Mouse (Mus musculus): ENCODE measurements around the gene Nipal1.

The Nipal1 gene

DNA sequence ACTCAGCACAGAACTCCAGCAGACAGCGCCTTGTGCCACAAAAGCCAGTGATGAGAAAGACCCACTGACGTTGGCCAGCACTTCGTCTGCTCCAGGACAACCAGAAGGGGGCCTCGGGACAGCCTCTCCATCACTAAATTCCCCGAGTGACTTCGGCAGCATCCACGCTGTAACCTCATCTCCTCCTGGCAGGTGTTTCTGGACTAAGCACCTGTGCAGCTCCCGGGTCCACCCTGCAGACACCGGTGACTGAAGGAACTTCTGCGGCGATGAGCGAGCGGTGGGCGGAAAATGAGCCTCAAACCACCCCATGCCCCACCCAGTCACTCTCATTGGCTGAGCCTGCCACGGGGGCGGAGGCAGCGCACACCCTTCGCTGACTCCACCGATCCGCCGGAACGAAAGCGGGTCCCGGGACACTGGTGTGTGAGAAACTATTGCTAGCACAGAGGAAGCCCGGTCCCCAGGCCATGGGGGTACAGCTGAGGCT, at the start of gene Nipal1:
Nipal1 (plus strand) TSS at position 378 of the 490 bp plus-strand sequence.
- peak; percentile 62 to 69 for DNase-seq (ENCODE audit: low spot score in 2 of 2)

GRCm38 (mm10) chr5:72601006-72601405, 46.6 kb upstream of the Nipal1 start:
- DNase-seq (ENCODE audit: low spot score in 2 of 2): peak in 1 of 2 experiments; percentile 58

DNA sequence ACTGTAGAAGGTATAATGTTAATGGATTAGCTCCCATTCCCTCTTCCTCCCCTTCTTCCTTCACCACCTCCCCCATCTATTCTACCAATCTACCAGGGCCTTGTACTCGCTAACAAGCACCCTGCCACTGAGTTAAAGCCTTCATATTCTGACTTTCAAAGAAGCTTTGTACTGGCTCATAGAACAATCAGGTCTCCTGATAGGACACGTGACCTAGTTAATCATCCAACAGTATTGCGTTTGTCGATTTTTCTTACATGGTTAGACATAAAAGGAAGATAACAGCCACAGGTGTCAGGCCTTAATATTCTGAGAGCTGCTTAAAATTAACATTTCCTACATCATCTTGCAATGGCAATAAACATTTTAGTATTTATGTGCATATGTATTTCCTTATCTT, 44.5 kb upstream of the Nipal1 start:
- no peak for DNase-seq (ENCODE audit: low spot score in 2 of 2)

DNA sequence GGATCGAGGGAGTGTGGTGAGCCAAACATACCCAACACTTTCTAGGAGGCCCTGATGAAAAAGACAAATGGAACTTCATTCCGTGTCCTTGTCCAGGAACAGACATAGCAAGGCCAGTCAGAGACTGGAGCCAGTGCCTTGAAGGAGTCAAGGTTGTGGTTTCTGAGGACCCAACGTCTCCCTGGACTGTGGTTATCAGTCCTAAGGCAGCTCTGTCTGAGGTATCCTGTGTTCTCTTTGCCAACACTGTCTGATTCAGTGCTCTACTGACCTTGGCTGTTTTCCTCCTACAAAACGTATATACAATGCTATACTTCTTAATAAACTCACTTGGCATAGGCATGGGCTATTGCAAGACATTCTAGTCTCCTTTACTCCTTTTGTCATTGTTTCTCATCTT, 30.2 kb upstream of the Nipal1 start:
- DNase-seq (ENCODE audit: low spot score in 2 of 2): no peak

GRCm38 (mm10) chr5:72621022-72621421, 26.6 kb upstream of the Nipal1 start:
- no peak for DNase-seq (ENCODE audit: low spot score in 2 of 2)

DNA sequence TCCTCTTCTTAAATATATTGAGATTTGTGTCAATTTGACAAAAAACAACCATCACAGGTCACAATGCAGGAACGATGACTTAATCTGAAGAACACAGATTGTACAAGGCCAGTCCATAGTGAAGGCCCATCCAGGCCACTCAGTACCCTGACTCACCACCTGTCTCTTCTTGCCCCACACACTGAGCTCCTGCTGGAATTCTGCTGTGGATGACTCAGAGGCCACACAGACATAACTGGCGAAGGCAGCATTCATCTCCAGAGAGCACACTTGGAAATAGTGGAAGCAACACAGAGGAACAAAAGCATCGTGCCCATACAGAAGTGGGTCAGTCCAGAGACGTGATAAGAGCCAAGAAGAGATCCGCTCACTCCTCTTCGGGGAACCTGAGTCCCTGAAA, 17.6 kb upstream of the Nipal1 start:
- DNase-seq (ENCODE audit: low spot score in 2 of 2): no peak

DNA sequence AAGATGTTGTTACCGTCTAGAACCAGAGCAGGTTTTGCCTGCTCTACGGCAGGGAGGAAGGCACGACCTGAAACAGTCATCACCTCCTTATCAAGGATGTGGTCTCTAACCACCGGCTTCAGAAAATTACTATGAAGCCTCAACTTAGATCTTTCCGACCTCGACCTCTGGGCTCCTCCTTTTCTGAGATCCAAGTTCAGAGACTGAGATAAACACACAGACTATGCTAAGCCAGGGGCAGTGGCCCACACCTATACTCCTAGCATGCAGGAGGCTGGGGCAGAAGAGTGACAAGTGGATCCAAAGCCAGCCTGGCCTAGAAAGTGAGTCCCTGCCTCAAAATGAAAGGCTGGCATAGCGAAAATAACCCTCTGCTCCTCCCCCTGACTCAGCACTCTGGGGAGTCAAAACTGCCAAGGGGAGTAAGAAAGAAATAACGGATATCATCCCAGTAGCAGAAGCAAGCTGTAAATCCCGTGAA, 12.8 kb upstream of the Nipal1 start:
- DNase-seq (ENCODE audit: low spot score in 2 of 2): no peak

GRCm38 (mm10) chr5:72636122-72636521, 11.5 kb upstream of the Nipal1 start:
- DNase-seq (ENCODE audit: low spot score in 2 of 2): no peak

- DNase-seq (ENCODE audit: low spot score in 2 of 2): no peak
These were observed 11.0 kb upstream of the Nipal1 start for GRCm38 (mm10) chr5:72636576-72636975.

- DNase-seq (ENCODE audit: low spot score in 2 of 2): no peak
These were observed 7.5 kb upstream of the Nipal1 start for GRCm38 (mm10) chr5:72640072-72640471.

DNA sequence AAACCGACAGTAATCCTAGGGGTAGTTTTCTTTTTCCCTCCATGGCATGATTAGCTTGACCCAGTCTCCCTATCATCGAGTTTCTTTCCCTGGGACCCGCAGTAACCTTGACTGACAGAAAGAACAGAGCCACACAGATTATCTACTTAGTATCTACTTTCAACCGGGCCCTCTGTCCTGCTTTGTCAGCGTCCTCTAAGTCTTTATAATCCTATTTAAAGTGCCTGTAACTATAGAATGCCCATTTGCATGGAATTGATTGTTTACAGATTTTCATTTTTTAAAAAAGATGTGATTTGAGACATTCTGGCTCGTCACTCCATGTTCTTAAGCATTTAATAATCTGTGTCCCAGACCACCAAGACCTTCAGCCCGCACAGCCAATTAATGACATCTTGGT, 3.9 kb upstream of the Nipal1 start:
- DNase-seq (ENCODE audit: low spot score in 2 of 2): no peak

GRCm38 (mm10) chr5:72644175-72644574, 3.4 kb upstream of the Nipal1 start, which contains the start of gene Cnga1:
Gene Cnga1 (minus strand): TSS chr5:72644275.
- no peak for DNase-seq (ENCODE audit: low spot score in 2 of 2)

DNA sequence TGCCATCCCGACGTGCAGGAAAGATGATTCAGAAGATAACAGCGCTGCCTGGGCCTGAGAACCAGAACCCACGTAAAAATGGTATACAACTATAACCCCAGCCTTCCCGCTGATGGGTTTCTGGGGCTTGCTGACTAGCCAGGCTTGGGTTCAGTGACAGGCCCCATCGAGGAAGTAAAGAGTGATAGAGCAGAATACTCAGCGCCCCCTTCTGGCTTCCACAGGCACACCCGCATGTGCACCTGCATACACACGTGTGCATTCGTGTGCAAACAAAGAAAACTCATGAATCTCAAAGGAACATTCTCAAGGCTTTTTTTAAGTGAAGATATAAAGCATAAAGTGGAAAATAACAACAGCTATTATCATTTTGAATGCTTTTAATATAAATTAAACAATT, 1.5 kb upstream of the Nipal1 start:
- DNase-seq (ENCODE audit: low spot score in 2 of 2): no peak

DNA sequence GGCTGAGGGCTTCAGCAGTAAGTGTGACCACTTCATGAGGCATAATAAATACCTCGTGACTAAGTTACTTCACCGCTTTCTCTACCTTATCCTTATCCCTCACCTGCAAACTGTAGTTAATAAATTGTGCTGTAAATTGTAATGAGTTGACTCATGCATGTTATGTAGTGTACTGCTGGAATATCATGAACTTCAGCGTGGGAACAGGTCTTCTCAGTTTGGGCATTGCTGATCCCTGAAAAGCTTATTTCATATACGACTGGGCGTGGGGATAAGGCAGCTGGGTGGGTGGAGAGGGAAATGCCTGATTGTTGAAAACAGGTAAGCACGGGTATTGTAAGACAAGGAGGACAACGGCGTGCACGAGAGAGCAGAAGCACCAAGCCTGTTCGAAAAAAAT, 599 bp upstream of the Nipal1 start:
- DNase-seq (ENCODE audit: low spot score in 2 of 2): no peak

- peak in 1 of 2 experiments; percentile 7 for DNase-seq (ENCODE audit: low spot score in 2 of 2)
These were observed 482 bp downstream of the Nipal1 start for GRCm38 (mm10) chr5:72647958-72648595.

DNA sequence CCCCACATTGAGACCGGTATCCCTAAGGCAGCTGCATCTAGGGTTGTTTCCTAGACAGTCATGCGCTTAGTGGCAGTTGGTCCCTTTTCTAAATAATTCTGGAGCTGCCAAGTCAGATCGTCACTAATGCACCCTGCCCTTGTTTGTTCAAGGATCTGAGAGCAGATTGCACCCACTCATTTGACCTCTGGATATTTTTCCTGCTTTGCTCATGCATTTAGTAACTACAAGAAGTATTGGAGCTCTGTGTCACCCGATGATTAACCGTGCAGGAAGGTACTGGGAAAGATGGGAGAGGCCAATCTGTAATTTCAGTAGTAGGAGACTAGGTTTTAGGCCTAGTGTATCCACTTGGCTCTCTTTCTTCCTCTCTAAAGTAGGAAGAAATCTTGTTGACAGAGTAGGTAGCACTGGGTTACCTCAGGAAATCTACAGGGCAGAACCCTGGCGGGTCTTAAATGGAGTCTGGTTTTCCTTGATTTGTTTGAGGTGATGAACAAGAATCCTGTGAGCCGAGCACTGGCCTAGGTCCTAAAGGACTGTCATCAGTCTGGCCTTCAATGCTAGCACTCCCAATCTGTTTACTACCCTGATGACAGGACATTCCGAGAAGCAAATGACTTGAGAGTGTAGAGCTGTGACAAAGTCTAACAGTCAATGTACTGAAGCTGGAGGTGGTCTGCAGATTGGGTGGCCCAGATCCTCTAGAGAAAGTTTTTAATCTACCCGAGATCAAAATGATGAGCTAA, 1.6 kb downstream of the Nipal1 start:
- peak; percentile 20 to 23 for DNase-seq (ENCODE audit: low spot score in 2 of 2)

- DNase-seq (ENCODE audit: low spot score in 2 of 2): no peak
These were observed 5.6 kb downstream of the Nipal1 start for GRCm38 (mm10) chr5:72653068-72653674.

- DNase-seq (ENCODE audit: low spot score in 2 of 2): no peak
These were observed 8.7 kb downstream of the Nipal1 start for GRCm38 (mm10) chr5:72656270-72656791.

GRCm38 (mm10) chr5:72658375-72658774, 10.8 kb downstream of the Nipal1 start:
- no peak for DNase-seq (ENCODE audit: low spot score in 2 of 2)

DNA sequence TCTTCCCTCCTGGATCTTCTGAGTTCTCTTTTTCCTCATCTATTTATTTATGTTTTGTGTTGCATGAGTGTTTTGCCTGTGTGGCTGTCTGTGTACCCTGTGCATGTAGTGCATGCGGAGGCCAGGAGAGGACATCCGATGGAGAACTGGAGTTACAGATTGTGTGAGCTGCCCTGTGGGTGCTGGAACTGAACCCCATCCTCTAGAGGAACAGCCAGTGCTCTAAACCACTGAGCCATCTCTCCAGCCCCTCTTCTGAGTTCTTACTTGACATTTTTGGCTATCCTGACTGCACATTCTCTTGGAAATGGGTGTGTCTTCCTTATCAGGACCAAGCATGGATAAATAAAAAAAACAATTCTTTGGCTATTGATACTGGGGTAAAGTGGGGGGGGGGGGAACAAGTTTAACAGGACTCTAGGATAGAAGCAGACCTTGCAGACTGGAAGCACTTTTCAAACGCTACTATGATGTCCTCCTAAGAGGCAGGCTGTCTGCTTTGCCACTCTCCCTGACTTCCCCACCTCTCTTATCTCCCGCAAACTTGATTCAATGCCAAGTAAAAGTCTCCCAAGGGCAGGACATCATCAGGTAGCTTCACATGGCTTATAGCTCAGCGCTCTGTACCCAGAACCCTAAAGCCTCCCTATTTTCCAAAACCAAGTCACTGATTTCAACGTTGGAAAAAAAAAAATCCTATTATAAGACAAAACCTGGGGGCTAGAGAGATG, 13.6 kb downstream of the Nipal1 start:
- DNase-seq (ENCODE audit: low spot score in 2 of 2): no peak

- no peak for DNase-seq (ENCODE audit: low spot score in 2 of 2)
These were observed 16.5 kb downstream of the Nipal1 start for GRCm38 (mm10) chr5:72664126-72664525.

DNA sequence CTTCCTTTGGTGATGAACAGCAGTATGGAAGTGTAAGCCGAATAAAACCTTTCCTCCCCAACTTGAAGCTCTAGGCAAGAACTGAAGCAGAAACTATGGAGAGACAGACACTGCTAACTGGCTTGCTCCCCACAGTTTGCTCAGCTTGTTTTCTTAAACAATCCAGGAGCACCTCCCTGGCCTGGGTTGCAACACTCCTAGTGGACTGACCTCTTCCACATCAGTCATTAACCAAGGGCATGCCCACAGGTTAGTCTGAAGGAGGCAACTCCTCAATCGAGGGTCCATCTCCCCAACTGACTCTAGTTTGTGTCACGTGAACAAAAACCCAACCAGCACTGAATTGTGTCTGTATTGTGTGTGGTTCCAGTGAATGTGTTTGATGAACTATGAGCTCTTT, 17.3 kb downstream of the Nipal1 start:
- no peak for DNase-seq (ENCODE audit: low spot score in 2 of 2)
